Mouse (Mus musculus) lung, postnatal 14 days (tissue): ENCODE measurements around the gene Mt4.
A peak's percentile ranks its signal among the peaks of the same experiment; 100 is the strongest.
"Not testable (repeated sequence)": the region's sequence is repeated elsewhere in the genome, so short reads cannot be mapped to it uniquely, and the experiment has no call there.

Experiments
- DNase-seq: peaks from one replicate; pipeline ENCODE4 v3.0.0; 2021

The Mt4 gene

GRCm38 (mm10) chr8:94136192-94136591 lies 805 bp upstream of the Mt4 start:
- DNase-seq, result no peak

- DNase-seq, result no peak
Measured at GRCm38 (mm10) chr8:94140266-94140795, 3.3 kb downstream of the Mt4 start.

GRCm38 (mm10) chr8:94148236-94148635 lies 11.2 kb downstream of the Mt4 start:
- DNase-seq, result no peak

GRCm38 (mm10) chr8:94150925-94151324 lies 13.9 kb downstream of the Mt4 start:
- no peak for DNase-seq

GRCm38 (mm10) chr8:94152513-94153300 lies 15.7 kb downstream of the Mt4 start, which contains the start of gene Mt3:
TSS of gene Mt3 (plus strand) at chr8:94152607.
- DNase-seq, result peak; percentile 35

- no peak for DNase-seq
Measured at GRCm38 (mm10) chr8:94153451-94153850, 16.5 kb downstream of the Mt4 start.

GRCm38 (mm10) chr8:94154537-94154936 lies 17.5 kb downstream of the Mt4 start:
- DNase-seq, result no peak

- DNase-seq, result no peak
Measured at GRCm38 (mm10) chr8:94156092-94156491, 19.1 kb downstream of the Mt4 start.

GRCm38 (mm10) chr8:94165772-94166171 lies 28.8 kb downstream of the Mt4 start:
- DNase-seq, result not testable (repeated sequence)

- peak; percentile 90 for DNase-seq
Measured at GRCm38 (mm10) chr8:94167244-94167643, 30.2 kb downstream of the Mt4 start.

- DNase-seq, result no peak
Measured at GRCm38 (mm10) chr8:94169547-94169946, 32.5 kb downstream of the Mt4 start.

GRCm38 (mm10) chr8:94171321-94171755 lies 34.3 kb downstream of the Mt4 start:
- DNase-seq, result peak; percentile 43

- DNase-seq, result peak; percentile 61
Measured at GRCm38 (mm10) chr8:94172075-94172808, 35.2 kb downstream of the Mt4 start, which contains the start of gene Mt2. TSS of gene Mt2 (plus strand) at chr8:94172664.

- DNase-seq, result no peak
Measured at GRCm38 (mm10) chr8:94172809-94173732, 36.1 kb downstream of the Mt4 start.

GRCm38 (mm10) chr8:94173848-94174403 lies 36.9 kb downstream of the Mt4 start:
- DNase-seq, result no peak

GRCm38 (mm10) chr8:94174619-94175213 lies 37.7 kb downstream of the Mt4 start:
- DNase-seq, result no peak

GRCm38 (mm10) chr8:94177716-94178390 lies 40.9 kb downstream of the Mt4 start:
- no peak for DNase-seq

GRCm38 (mm10) chr8:94178857-94179712 lies 42.1 kb downstream of the Mt4 start, which contains the start of gene Mt1:
TSS of gene Mt1 (plus strand) at chr8:94179082.
- DNase-seq, result peak; percentile 83

GRCm38 (mm10) chr8:94179713-94180560 lies 42.9 kb downstream of the Mt4 start:
- DNase-seq, result no peak
